Mouse (Mus musculus): Measurements from ENCODE around the gene Gm20518.

Gm20518 gene

GRCm38 (mm10) chr16:17893923-17894322, 2.5 kb upstream of the Gm20518 start, which contains the start of gene Tssk1:
Tssk1 (plus strand) TSS chr16:17894223.
- no peak for DNase-seq

- DNase-seq, result peak; percentile 87 to 93
Measured at GRCm38 (mm10) chr16:17892606-17893005, 1.1 kb upstream of the Gm20518 start.

GRCm38 (mm10) chr16:17890917-17891566, 429 bp downstream of the Gm20518 start:
- DNase-seq, result peak; percentile 92 to 96

- no peak for DNase-seq
Measured at GRCm38 (mm10) chr16:17890342-17890727, 1.1 kb downstream of the Gm20518 start.

GRCm38 (mm10) chr16:17889689-17890341, 1.7 kb downstream of the Gm20518 start:
- DNase-seq, result peak in 1 of 2 experiments; percentile 20

- DNase-seq, result no peak
Measured at GRCm38 (mm10) chr16:17884116-17884515, 7.4 kb downstream of the Gm20518 start.

- no peak for DNase-seq
Measured at GRCm38 (mm10) chr16:17882196-17882595, 9.3 kb downstream of the Gm20518 start.

GRCm38 (mm10) chr16:17879571-17879970, 11.9 kb downstream of the Gm20518 start:
- DNase-seq, result no peak

GRCm38 (mm10) chr16:17876096-17876495, 15.4 kb downstream of the Gm20518 start:
- DNase-seq, result no peak

- no peak for DNase-seq
Measured at GRCm38 (mm10) chr16:17875174-17875573, 16.3 kb downstream of the Gm20518 start.

GRCm38 (mm10) chr16:17872995-17873394, 18.5 kb downstream of the Gm20518 start:
- DNase-seq, result no peak

- no peak for DNase-seq
Measured at GRCm38 (mm10) chr16:17871248-17871647, 20.2 kb downstream of the Gm20518 start.

GRCm38 (mm10) chr16:17865770-17866169, 25.7 kb downstream of the Gm20518 start:
- peak; percentile 50 to 65 for DNase-seq

GRCm38 (mm10) chr16:17865293-17865692, 26.2 kb downstream of the Gm20518 start:
- no peak for DNase-seq

- peak in 1 of 2 experiments; percentile 48 for DNase-seq
Measured at GRCm38 (mm10) chr16:17858592-17858991, 32.9 kb downstream of the Gm20518 start.

- DNase-seq, result no peak
Measured at GRCm38 (mm10) chr16:17857157-17857556, 34.3 kb downstream of the Gm20518 start.

- peak in 1 of 2 experiments; percentile 13 for DNase-seq
Measured at GRCm38 (mm10) chr16:17853263-17853662, 38.2 kb downstream of the Gm20518 start.

GRCm38 (mm10) chr16:17851860-17852259, 39.6 kb downstream of the Gm20518 start:
- DNase-seq, result peak in 1 of 2 experiments; percentile 9

- peak in 1 of 2 experiments; percentile 14 for DNase-seq
Measured at GRCm38 (mm10) chr16:17851331-17851730, 40.1 kb downstream of the Gm20518 start.

- no peak for DNase-seq
Measured at GRCm38 (mm10) chr16:17849486-17849885, 42.0 kb downstream of the Gm20518 start.

- peak in 1 of 2 experiments; percentile 65 for DNase-seq
Measured at GRCm38 (mm10) chr16:17848928-17849327, 42.5 kb downstream of the Gm20518 start.

GRCm38 (mm10) chr16:17848431-17848830, 43.0 kb downstream of the Gm20518 start:
- no peak for DNase-seq

- peak in 1 of 2 experiments; percentile 22 for DNase-seq
Measured at GRCm38 (mm10) chr16:17843701-17844365, 47.6 kb downstream of the Gm20518 start.

- no peak for DNase-seq
Measured at GRCm38 (mm10) chr16:17842437-17842836, 49.0 kb downstream of the Gm20518 start.

Measured in kidney, postnatal 25 days (tissue).